Mouse (Mus musculus) ES-E14 (cell line): ENCODE measurements around the gene Pgam5.

Experiments used
- HCFC1 ChIP-seq: IDR thresholded peaks from 2 replicates; pipeline ENCODE4 v1.6.1; 2012; ENCODE audit warnings: low read length, inconsistent platforms, borderline replicate concordance; ENCODE audit not compliant: insufficient read depth
- ZNF384 ChIP-seq: IDR thresholded peaks from 2 replicates; pipeline ENCODE4 v1.6.1; 2012; ENCODE audit warnings: low read depth, low read length, inconsistent platforms

GRCm38 (mm10) chr5:110227336-110227883 lies 42.3 kb downstream of the Pgam5 start:
- TF ChIP-seq HCFC1 = no peak
- peak; percentile 98 for TF ChIP-seq ZNF384
